Mouse (Mus musculus): ENCODE measurements around the gene Adra1b.

DNA sequence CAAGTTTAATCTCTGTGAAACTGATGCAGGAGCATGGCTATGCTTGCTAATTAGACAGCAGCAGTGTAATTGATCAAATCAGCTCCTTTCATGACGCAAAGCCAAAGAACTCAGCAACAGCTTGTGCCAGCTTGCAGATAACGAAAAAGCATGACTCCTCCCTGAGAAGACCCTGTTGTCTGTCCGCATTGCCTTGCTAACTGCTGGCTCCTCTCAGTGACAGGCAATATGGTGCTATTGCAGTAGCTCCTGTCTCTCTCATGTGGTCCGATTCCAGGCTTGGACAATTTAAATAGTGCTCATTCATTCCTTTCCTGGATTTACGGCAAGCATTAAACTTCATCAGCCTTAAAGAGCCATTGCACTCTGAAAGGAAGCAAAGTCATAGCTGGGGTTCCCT is 93.3 kb downstream of the Adra1b start:
- TF ChIP-seq CTCF (IDR thresholded peaks at IDR 0.05; ENCODE audit: insufficient read depth, low read length) (no peak), POLR2A (IDR thresholded peaks at IDR 0.05; ENCODE audit: borderline replicate concordance, extremely low read depth, low read depth, low read length) (no peak)

Measured in lung, adult 2 months (tissue).